Mouse (Mus musculus) spleen, adult 2 months (tissue): ENCODE measurements around the gene Nedd9. TPM values are rescaled to one million over a fixed set of nuclear protein-coding genes. Genes with fewer than 3 reads are reported as not detected.
A peak's percentile ranks its signal among the peaks of the same experiment; 100 is the strongest.

Source experiments
- DNase-seq, 2 experiments: peaks; one replicate each; pipeline versions ENCODE4 v3.0.0 to v3.0.0-alpha.2; 2012 to 2021; ENCODE audit warnings: low spot score in 2 of 2, low read depth in 1 of 2
- H3K27ac ChIP-seq: fragments of 200-500 bp; 2 replicates; pipeline ENCODE4 v1.5.1; 2012; ENCODE audit warnings: low read length, inconsistent platforms; ENCODE audit not compliant: insufficient read depth
- H3K27me3 ChIP-seq: fragments of 200-500 bp; 2 replicates; pipeline ENCODE4 v1.6.1; 2012; ENCODE audit warnings: mild to moderate bottlenecking, moderate library complexity, low read length, inconsistent platforms; ENCODE audit not compliant: control insufficient read depth, insufficient read depth
- H3K36me3 ChIP-seq: fragments of 200-500 bp; 2 replicates; pipeline ENCODE4 v1.6.1; 2012; ENCODE audit warnings: mild to moderate bottlenecking, low read length, inconsistent platforms; ENCODE audit not compliant: control insufficient read depth, insufficient read depth
- H3K4me1 ChIP-seq: fragments of 200-500 bp; 2 replicates; pipeline ENCODE4 v1.6.1; 2011; ENCODE audit warnings: inconsistent platforms; ENCODE audit not compliant: control insufficient read depth, insufficient read depth, insufficient read length
- H3K4me3 ChIP-seq: fragments of 200-500 bp; 2 replicates; pipeline ENCODE4 v1.5.1; 2011; ENCODE audit warnings: mild to moderate bottlenecking, inconsistent platforms; ENCODE audit not compliant: insufficient read depth, insufficient read length; ENCODE audit errors: extremely low read depth
- CTCF ChIP-seq: fragments of 200-500 bp; IDR thresholded peaks from 2 replicates; pipeline ENCODE4 v1.5.1; 2011; ENCODE audit warnings: mild to moderate bottlenecking, inconsistent platforms; ENCODE audit not compliant: insufficient read depth, insufficient read length, insufficient replicate concordance; ENCODE audit errors: extremely low read depth
- POLR2A ChIP-seq: fragments of 200-500 bp; IDR thresholded peaks from 2 replicates; pipeline ENCODE4 v1.6.1; 2011; ENCODE audit warnings: low read depth, low read length, inconsistent platforms
- WGBS: fragments of 180-500 bp; shearing (Covaris S2); methylation state at CpG from one replicate; pipeline ENCODE4 v1.1.7; 2018; 5-methylcytosine and 5-hydroxymethylcytosine counted together
- polyA plus RNA-seq: library from polyadenylated mRNA; depleted of rRNA; stranded (reverse); fragments of >200 nt; gene quantifications from 2 replicates; pipeline ENCODE4 v1.2.3, GENCODE M21; 2012

Nedd9 gene
- polyA plus RNA-seq, 1 experiment: 45.3 TPM

DNA sequence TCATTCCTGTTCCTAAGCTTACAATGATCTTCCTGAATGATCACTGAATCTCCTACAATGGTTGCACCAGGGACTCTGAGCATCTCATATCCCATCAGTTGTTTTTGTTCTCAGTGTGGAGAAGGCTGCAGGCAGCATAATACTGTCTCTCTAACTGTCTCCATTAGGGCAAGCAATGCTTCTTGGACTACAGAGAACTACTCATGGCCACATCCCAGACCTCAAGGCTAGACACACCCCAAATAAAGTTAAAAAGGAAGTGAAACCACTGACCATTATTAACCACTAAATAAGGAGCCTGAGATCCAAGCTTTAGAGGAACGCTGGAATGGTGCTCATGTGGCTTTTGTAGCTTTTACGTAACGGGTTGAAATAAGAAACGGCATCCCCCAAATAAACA is 20.5 kb downstream of the Nedd9 start:
- Histone ChIP-seq H3K4me1 (peaks cover 19% of the 10 kb centered on the region), H3K27me3 (no peaks in the 10 kb centered on the region), H3K27ac (peak overlapping the region; percentile 48; the same call in 1 of the 2 replicates), H3K36me3 (peaks cover 9% of the 10 kb centered on the region; the same call in 1 of the 2 replicates), H3K4me3 (no peak overlapping the region)
- DNase-seq: no peak
- no peak for TF ChIP-seq POLR2A
- TF ChIP-seq CTCF: no peak
- WGBS: 72% methylated on average over 4 of the region's 4 CpGs

DNA sequence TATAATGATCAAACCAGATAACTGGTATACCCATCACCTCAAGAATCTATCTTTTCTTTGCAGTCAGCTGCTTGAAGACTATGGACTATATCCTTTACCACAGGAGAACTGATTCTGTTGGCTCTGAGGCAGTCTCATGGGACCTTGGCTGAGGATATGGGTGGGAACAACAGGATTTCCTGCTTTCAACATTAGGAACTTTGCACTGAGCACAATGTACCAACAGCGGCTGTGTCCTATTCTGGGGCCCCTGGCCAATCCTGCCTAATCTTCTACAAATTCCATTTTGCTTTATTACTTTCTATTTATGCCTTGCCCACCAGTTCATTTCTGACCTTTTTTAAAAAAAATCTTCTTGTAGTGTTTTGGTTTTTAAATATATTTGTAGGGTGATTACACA is 21.0 kb downstream of the Nedd9 start:
- WGBS: 82% methylated on average over 1 of the region's 1 CpGs
- no peaks in the 10 kb centered on the region for H3K27me3 ChIP-seq
- peaks cover 20% of the 10 kb centered on the region for H3K4me1 ChIP-seq
- H3K36me3 ChIP-seq: peaks cover 9% of the 10 kb centered on the region; the same call in 1 of the 2 replicates
- TF ChIP-seq CTCF (no peak), POLR2A (no peak)
- peak overlapping the region; percentile 49 for H3K27ac ChIP-seq
- no peak overlapping the region for H3K4me3 ChIP-seq
- DNase-seq: no peak

DNA sequence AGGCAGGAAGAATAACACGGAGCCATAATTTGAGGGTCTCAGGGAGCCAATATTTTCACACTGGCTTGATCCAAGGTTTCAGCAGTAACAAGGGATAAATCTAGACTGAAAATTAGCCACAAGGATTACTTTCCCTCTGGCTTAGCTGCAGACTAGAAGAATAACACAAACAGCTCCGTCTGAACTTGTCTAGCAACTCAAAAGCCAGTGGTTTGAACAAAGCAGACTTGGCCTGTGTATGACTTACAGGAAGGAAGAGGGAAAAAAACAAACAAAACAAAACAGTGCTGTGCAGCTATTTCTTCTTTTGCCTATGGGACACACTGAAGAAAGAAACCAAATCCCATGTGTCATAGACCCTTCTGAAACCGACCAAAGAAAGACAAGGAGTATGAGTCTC is 25.7 kb downstream of the Nedd9 start:
- H3K4me1 ChIP-seq: peaks cover 10% of the 10 kb centered on the region
- 70% methylated on average over 3 of the region's 3 CpGs for WGBS
- no peaks in the 10 kb centered on the region for H3K27me3 ChIP-seq
- H3K27ac ChIP-seq: no peak overlapping the region
- peaks cover 12% of the 10 kb centered on the region for H3K36me3 ChIP-seq
- no peak overlapping the region for H3K4me3 ChIP-seq
- TF ChIP-seq POLR2A (no peak), CTCF (no peak)
- DNase-seq: no peak

DNA sequence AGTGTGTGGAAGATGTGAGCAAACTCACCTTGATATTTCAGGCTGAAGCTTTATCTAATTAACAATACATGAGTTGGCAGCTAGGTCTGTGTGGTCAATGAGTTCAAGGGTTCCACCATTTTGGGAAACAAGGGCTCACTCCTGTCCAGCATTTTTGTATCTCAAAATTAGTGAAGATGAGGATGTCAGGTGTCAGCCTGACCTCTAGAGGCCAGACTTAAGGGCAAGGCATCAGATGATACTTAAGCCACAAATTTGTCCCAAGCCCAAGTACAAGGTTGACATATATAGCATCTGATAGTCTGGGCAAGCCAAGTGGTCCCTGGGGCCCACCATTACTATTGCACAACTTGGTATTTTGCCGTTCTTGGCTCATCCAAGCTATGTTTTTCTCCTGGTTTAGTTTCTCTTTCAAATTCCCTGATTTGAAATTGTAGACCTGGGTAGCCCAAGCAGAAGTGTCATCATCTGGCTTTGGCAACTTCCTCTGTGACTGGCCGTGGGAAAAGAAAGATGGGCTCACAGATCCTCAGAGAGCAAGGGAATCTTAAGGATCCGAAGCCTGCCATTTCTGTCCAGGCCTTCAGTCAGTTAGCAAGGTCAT is 27.4 kb downstream of the Nedd9 start:
- Histone ChIP-seq H3K36me3 (peaks cover 13% of the 10 kb centered on the region), H3K27ac (no peak overlapping the region), H3K4me1 (peaks cover 7% of the 10 kb centered on the region), H3K4me3 (no peak overlapping the region), H3K27me3 (no peaks in the 10 kb centered on the region)
- WGBS: 73% methylated on average over 3 of the region's 3 CpGs
- TF ChIP-seq CTCF (no peak), POLR2A (no peak)
- no peak for DNase-seq

DNA sequence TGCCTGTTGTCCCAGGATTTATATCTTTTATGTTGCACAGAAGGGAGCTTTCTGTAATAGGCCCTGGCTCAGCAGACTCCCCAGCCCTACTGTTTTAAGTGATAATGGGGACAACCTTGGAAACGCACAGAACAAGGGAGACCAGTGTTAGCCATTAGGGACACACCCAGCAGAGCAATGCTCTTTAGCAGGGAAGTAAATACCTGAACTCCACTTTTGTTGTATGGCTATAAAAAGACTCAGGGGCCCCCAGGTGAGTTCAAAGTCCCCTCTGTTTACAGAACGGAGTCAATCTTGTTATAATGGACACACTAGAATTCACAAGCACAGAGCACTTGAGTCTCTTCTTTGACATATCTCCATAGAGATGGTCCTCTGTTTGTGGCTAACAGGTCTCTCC is 28.5 kb downstream of the Nedd9 start:
- WGBS: 94% methylated on average over 2 of the region's 2 CpGs
- TF ChIP-seq POLR2A: no peak
- no peak for TF ChIP-seq CTCF
- Histone ChIP-seq H3K36me3 (peaks cover 12% of the 10 kb centered on the region), H3K4me1 (peaks cover 7% of the 10 kb centered on the region), H3K4me3 (no peak overlapping the region), H3K27ac (no peak overlapping the region), H3K27me3 (no peaks in the 10 kb centered on the region)
- no peak for DNase-seq

DNA sequence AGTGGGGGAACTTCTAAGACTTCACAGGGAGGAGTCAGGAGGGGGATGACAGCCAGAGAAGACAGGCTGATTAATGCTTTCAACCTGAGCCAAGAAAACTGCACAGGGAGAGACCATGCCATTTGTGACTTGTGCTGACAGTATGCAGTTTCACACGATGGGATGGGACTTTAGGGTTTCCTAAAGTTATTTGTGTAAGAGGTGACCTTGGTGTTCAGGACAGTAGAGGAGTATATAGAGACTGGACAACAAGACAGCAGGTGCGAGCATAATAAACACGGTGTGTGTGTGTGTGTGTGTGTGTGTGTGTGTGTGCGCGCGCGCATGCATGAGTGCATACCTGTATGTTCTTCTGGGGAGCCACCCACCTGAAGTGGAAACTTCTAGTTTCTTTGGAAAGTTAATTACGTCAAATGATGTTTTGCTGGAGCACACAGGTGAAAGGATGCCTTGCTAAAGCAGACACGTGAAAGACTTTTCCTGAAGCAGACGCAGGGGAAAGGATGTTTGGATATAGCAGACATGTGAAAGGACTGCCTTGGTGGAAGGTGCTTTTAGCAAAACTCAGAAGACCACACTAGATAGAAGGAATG is 29.3 kb downstream of the Nedd9 start:
- 89% methylated on average over 10 of the region's 10 CpGs for WGBS
- peaks cover 7% of the 10 kb centered on the region for H3K4me1 ChIP-seq
- TF ChIP-seq CTCF: no peak
- TF ChIP-seq POLR2A: no peak
- H3K27me3 ChIP-seq: no peaks in the 10 kb centered on the region
- H3K36me3 ChIP-seq: peaks cover 15% of the 10 kb centered on the region
- H3K4me3 ChIP-seq: no peak overlapping the region
- DNase-seq: no peak
- peak overlapping the region; percentile 18; the same call in 1 of the 2 replicates for H3K27ac ChIP-seq

DNA sequence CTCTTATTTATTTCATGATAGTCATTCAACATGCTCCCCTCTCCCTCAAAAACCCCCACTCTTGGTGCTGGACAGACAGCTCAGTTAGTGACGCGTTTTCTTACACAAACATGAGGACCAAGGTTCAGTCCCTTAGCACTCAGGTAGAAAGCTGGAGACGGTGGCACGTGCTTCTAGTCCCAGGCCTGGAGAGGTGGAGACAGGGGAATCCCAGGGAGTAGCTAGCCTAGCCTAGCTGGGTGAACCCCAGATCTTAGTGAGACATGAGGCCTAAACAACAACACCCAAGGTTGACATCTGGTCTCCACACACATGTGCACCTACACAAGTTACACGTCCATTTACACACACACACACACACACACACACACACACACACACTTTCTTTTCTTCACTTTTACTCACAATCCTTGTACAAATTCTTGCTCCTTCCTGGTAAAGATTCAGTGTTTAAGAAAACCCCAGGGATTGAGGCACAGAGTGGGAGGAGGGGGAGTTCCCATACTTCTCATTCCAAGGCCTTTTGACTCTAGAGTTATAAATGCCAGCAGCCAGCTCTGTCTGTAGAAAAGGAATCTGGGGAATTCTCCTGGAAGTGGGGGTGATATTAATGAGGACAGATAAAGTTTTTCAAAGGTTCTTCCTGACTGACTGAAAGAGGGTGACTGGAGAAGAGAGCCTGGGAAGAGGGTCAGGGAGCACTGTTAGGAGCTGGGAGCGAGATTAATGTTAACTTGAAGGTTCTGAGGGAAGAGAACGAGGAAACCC is 29.9 kb downstream of the Nedd9 start:
- Histone ChIP-seq H3K27ac (peak overlapping the region; percentile 18; the same call in 1 of the 2 replicates), H3K27me3 (no peaks in the 10 kb centered on the region), H3K4me1 (peaks cover 7% of the 10 kb centered on the region), H3K36me3 (peaks cover 15% of the 10 kb centered on the region), H3K4me3 (no peak overlapping the region)
- WGBS: 83% methylated on average over 7 of the region's 7 CpGs
- TF ChIP-seq POLR2A (no peak), CTCF (no peak)
- no peak for DNase-seq
